Mouse (Mus musculus) frontal cortex, postnatal 14 days (tissue): Measurements from ENCODE around the gene Zfp523.

Experiments used
- DNase-seq, 2 experiments: peaks; one replicate each; pipeline ENCODE4 v3.0.0; 2022; ENCODE audit warnings: low spot score in 2 of 2

The Zfp523 gene

GRCm38 (mm10) chr17:28176775-28177539, at the start of gene Zfp523:
TSS of gene Zfp523 (plus strand) at chr17:28177129.
- DNase-seq: peak; percentile 82 to 88

- no peak for DNase-seq
Observed at GRCm38 (mm10) chr17:28129796-28130195, 47.1 kb upstream of the Zfp523 start.

GRCm38 (mm10) chr17:28130391-28131125, 46.4 kb upstream of the Zfp523 start:
- no peak for DNase-seq

- DNase-seq: no peak
Observed at GRCm38 (mm10) chr17:28131156-28131555, 45.8 kb upstream of the Zfp523 start.

- peak in 1 of 2 experiments; percentile 49 for DNase-seq
Observed at GRCm38 (mm10) chr17:28133193-28133592, 43.7 kb upstream of the Zfp523 start.

GRCm38 (mm10) chr17:28135496-28135895, 41.4 kb upstream of the Zfp523 start:
- no peak for DNase-seq

GRCm38 (mm10) chr17:28136266-28136665, 40.7 kb upstream of the Zfp523 start:
- DNase-seq: no peak

- no peak for DNase-seq
Observed at GRCm38 (mm10) chr17:28138013-28138412, 38.9 kb upstream of the Zfp523 start.

GRCm38 (mm10) chr17:28138685-28139084, 38.2 kb upstream of the Zfp523 start:
- no peak for DNase-seq

GRCm38 (mm10) chr17:28140431-28141204, 36.3 kb upstream of the Zfp523 start:
- DNase-seq: no peak

GRCm38 (mm10) chr17:28141205-28141650, 35.7 kb upstream of the Zfp523 start:
- DNase-seq: no peak

- DNase-seq: no peak
Observed at GRCm38 (mm10) chr17:28141771-28142699, 34.9 kb upstream of the Zfp523 start, which contains the start of gene Scube3. TSS of gene Scube3 (plus strand) at chr17:28142141.

- no peak for DNase-seq
Observed at GRCm38 (mm10) chr17:28142700-28143610, 34.0 kb upstream of the Zfp523 start.

- no peak for DNase-seq
Observed at GRCm38 (mm10) chr17:28143751-28144150, 33.2 kb upstream of the Zfp523 start.

- DNase-seq: no peak
Observed at GRCm38 (mm10) chr17:28144241-28144640, 32.7 kb upstream of the Zfp523 start.

GRCm38 (mm10) chr17:28148288-28148687, 28.6 kb upstream of the Zfp523 start:
- DNase-seq: no peak

GRCm38 (mm10) chr17:28149734-28150133, 27.2 kb upstream of the Zfp523 start:
- no peak for DNase-seq

GRCm38 (mm10) chr17:28150456-28150855, 26.5 kb upstream of the Zfp523 start:
- DNase-seq: no peak

- no peak for DNase-seq
Observed at GRCm38 (mm10) chr17:28153095-28153494, 23.8 kb upstream of the Zfp523 start.

GRCm38 (mm10) chr17:28154970-28155369, 22.0 kb upstream of the Zfp523 start:
- no peak for DNase-seq
